Mouse (Mus musculus): ENCODE results near the gene A830031A19Rik.

DNA sequence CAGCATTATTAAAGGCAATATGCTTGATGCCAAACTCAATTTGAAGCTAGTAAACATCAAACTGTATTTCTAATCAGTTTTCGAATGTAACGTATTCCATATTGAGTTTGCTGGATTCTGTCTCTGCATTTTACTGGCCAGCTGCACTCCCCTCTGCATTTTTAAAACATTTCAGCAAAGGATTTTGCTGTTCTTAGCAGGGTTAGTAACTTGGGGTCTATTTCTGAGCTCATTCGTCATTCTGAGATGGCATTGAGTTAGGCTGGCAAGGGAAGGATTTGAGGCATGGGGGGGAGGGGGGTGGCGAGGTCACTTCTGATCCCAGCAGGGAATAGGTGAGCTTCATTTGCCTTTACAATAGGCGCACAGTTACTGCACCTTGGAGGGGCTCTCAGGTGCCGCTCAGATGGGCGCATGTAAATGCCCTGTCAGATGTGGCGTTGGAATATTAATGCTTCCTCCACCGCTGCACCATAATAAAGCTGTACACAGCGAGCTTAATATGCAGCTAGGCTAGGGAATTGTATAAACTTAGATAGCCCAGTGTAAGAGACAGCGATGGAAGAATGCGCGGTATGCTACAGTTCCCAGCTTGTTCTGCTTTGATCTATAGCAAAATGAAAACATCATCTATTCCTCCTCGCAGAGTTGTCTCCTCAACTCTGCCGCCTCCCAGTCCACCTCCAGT lies 16.7 kb upstream of the A830031A19Rik start:
- TF ChIP-seq CTCF (IDR thresholded peaks at IDR 0.05; ENCODE audit: low read depth, low read length), result no peak
- no peak for TF ChIP-seq POLR2A (IDR thresholded peaks at IDR 0.05; ENCODE audit: insufficient read depth, low read length)
- no peak for TF ChIP-seq EP300 (IDR thresholded peaks at IDR 0.05; ENCODE audit: insufficient read depth, low read depth, low read length)

Data from ES-Bruce4 (cell line).